Mouse (Mus musculus): ENCODE results near the gene Pou6f1.

Pou6f1 gene

GRCm38 (mm10) chr15:100599276-100600046 is at the start of gene Pou6f1:
TSS of gene Pou6f1 (minus strand) at chr15:100599984.
- DNase-seq (ENCODE audit: extremely low read depth, insufficient read length, low spot score) = no peak

GRCm38 (mm10) chr15:100646161-100646560 is 46.4 kb upstream of the Pou6f1 start:
- DNase-seq (ENCODE audit: extremely low read depth, insufficient read length, low spot score) = no peak

GRCm38 (mm10) chr15:100642451-100642850 is 42.7 kb upstream of the Pou6f1 start:
- DNase-seq (ENCODE audit: extremely low read depth, insufficient read length, low spot score) = no peak

DNA sequence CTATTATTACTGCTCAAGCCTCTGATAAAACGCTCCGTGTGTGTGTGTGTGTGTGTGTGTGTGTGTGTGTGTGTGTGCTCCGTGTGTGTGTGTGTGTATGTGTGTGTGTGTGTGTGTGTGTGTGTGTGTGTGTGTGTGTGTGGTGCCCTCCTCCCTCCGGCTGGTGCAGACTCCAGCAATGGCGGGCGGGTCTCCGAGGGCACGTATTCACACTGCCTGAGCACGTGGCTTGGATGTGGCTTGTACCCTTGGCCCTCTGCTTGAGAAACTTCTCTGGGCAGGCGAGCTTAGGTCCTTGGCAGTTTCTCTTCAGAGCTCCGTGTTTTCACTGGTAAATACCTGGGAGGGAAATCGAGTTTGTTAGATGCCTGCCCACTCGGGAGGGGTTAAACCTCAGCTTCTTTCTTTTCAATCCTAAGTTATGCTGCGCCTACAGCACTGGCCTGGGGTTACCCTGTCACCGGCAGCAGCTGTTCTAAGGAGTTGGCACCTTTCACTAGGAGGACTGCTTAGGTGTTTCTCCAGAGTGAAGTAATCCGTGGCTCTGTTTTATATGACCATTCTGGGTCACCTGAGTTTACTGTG is 41.5 kb upstream of the Pou6f1 start:
- DNase-seq (ENCODE audit: extremely low read depth, insufficient read length, low spot score) = no peak

DNA sequence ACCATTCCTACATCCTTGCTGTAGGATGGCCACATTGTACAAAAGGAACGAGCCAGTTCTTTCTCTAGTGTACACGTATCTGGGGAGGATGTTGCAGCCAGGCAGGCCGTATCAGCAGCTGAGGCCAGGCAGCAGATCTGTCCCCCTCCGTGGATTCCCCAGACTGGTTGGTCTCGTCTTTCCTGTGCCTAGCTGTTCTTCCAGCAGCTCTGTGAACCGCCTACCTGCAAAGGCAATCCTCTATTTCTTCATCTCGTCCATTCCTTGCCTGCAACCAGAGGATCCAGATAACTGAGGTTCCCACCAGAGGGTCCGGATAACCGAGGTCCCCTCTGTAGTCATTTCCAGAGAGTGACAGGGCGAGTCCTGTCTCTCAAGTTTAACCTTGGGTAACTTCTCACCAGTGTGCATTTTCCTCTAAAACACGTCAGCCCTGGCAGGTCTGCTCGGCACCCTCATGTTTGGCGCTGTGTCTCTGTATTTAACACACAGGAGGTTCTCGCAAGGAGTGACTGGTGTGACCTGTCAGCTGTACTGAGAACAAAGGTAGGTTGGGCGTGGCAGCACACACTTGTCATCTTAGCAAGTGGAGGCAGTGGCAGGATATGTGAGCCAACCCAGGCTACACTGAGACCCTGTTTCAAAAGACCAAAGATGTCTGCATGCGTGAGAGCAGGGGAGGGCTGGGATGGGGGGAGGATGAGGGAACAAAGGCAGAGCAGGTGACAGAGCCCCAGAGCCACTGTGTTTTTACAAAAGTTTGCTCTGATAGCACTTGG is 40.4 kb upstream of the Pou6f1 start:
- DNase-seq (ENCODE audit: extremely low read depth, insufficient read length, low spot score) = no peak

- DNase-seq (ENCODE audit: extremely low read depth, insufficient read length, low spot score) = no peak
Observed at GRCm38 (mm10) chr15:100637661-100638060, 37.9 kb upstream of the Pou6f1 start.

- no peak for DNase-seq (ENCODE audit: extremely low read depth, insufficient read length, low spot score)
Observed at GRCm38 (mm10) chr15:100636700-100637501, 37.1 kb upstream of the Pou6f1 start, which contains the start of gene Smagp. TSS of gene Smagp (minus strand) at chr15:100636940.

DNA sequence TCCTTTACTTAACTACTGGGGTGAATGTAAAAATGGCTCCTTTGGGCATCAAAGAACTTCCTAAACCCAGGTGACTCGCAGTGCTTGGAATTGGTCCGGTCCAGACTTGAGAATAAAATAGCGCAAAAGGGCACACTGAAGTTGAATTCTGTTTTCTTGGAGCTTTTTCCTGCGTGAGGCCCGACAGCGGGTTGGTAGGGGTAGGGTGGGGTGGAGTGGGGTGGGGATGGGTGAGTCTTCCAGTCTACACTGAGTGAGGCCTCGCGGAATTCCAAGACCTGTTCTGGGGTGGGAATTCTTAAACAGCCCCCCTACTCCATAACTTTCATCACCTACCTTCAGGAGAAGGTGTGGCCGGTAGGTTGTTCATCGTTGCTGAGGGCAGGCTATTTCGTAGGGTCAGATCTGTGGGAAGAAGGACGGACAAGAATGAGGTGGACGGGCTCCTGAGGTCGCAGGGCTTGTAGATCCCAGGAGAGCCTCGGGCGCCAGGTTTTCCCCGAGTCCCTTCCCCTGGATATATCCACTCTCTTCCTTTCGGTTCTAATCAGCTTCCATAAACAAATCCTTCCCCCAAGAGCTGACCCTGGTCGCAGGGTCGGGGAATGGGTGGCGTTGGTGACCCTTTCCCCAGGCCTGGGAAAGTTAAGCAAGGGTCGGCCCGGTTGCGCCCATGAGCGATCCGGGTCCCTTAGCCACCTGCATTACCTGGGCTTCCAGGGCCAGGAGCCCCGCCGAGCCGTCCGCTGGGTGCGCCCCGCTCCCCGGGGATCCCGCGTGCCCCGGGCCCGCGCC is 36.3 kb upstream of the Pou6f1 start:
- DNase-seq (ENCODE audit: extremely low read depth, insufficient read length, low spot score) = no peak

- DNase-seq (ENCODE audit: extremely low read depth, insufficient read length, low spot score) = no peak
Observed at GRCm38 (mm10) chr15:100635239-100635638, 35.5 kb upstream of the Pou6f1 start.

DNA sequence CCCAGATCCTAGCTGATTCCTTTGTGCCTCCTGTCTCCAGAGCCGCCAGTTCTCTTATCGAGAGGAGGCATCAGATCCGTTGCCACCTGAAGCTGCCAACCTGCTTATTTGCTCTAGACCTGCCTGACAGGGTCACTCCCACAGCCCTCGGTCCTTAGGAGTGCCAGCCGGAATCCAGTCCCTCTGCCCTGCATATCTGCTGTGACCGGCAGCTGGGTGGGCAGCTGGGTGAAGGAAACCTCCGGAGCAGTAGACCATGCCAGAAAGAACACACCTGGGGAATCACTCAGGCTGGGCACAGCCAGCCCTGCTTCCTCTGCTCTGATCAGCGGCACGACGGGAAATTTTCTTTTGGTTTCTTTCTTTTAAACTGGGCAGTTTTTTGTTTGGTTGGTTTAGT is 33.6 kb upstream of the Pou6f1 start:
- DNase-seq (ENCODE audit: extremely low read depth, insufficient read length, low spot score) = no peak

DNA sequence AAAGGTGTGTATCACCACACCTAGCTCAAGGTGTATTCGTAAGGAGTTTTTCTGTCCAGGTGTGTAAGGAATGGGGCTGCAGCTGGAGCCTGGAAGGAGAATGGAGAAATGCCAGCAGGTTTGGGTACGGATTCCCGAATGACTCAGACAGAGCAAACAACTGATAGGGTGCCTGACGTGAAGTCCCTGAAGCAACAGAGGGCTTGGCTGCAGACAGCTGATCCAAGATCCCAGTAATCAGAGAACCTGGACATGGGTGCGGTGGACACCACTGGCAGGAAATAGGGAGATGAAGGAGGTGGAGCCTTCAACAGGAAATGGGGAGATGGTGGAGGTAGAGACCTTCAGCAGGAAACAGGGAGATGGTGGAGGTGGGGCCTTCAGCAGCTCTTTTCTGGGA is 32.5 kb upstream of the Pou6f1 start:
- DNase-seq (ENCODE audit: extremely low read depth, insufficient read length, low spot score) = no peak

DNA sequence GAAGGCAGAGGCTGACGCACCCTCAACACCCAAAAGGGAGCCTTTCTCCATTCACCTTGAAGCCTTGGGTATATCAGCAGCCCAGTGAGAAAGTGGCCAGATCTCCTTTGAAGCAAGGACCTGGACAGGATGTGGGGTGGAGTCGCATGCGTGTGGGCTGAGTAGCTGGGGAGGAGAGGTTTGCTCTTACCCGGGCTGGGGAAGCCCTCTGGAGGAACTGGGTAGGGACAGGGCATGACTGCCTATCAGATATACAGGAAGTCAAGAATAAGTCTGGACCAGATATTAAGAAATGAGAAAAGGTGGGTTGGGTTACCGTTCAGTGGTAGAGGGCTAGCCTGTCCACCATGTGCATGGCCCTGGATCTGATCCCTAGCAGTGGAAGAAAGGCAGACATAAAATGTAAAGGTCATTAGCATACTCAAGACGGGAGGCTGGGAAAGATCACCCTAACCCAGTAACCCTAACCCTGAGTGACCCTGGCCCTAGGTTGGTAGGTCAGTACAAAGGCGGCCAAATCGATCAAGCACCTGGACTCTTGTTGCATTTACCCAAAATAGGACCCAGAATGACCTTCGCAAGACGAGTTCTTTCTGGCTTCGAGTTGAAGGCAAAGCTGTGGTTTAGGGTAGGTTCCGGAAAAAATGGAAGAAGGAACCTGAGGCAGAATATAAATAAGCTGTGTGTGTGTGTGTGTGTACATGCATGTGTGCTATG is 31.8 kb upstream of the Pou6f1 start:
- DNase-seq (ENCODE audit: extremely low read depth, insufficient read length, low spot score) = no peak

- DNase-seq (ENCODE audit: extremely low read depth, insufficient read length, low spot score) = no peak
Observed at GRCm38 (mm10) chr15:100630126-100630525, 30.3 kb upstream of the Pou6f1 start.

- DNase-seq (ENCODE audit: extremely low read depth, insufficient read length, low spot score) = no peak
Observed at GRCm38 (mm10) chr15:100628797-100629196, 29.0 kb upstream of the Pou6f1 start.

GRCm38 (mm10) chr15:100627774-100628370 is 28.1 kb upstream of the Pou6f1 start:
- DNase-seq (ENCODE audit: extremely low read depth, insufficient read length, low spot score) = peak; percentile 33

DNA sequence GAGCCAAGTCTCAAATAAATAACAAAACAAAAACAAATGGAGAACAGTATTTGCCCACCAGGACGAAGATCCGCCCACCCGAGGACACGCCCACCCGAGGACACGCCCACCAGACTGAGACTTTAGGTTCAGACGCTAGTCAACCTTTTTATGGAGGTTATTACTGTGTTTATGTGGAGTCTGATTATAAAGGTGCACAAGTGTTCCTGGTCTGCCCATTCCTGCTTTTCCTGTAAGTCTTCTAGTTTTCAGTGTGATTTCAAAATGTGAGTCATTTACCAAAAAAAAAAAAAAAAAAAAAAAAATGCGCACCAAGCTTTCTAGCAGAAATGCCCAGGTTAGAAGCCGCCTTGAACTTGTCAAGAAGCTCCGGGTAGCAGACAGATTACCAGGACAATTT is 27.5 kb upstream of the Pou6f1 start:
- peak; percentile 55 for DNase-seq (ENCODE audit: extremely low read depth, insufficient read length, low spot score)

- DNase-seq (ENCODE audit: extremely low read depth, insufficient read length, low spot score) = no peak
Observed at GRCm38 (mm10) chr15:100624435-100624834, 24.7 kb upstream of the Pou6f1 start.

DNA sequence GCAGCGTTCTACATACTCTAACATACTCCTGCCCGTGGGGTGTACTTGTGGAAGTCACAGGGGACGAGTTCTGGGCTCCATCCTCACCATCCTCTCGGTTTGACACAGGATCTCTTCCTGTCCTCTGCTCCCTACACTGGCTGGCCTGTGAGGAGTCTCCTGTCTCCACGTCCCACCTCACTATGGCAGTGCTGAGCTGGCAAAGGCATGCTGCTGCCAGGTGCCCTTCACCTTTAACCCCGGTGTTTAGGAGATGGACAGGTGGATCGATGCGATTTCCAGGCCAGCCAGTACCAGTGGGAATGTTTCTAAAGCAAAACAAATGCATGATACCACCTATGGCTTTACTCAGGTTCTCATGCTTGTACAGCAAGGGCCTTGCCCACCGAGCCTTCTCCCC is 24.0 kb upstream of the Pou6f1 start:
- DNase-seq (ENCODE audit: extremely low read depth, insufficient read length, low spot score) = no peak

- no peak for DNase-seq (ENCODE audit: extremely low read depth, insufficient read length, low spot score)
Observed at GRCm38 (mm10) chr15:100622164-100622563, 22.4 kb upstream of the Pou6f1 start.
